Mouse (Mus musculus) right cerebral cortex, postnatal 36 days (tissue): Measurements from ENCODE around the gene Gm6217.
"Not testable (repeated sequence)": the region's sequence is repeated elsewhere in the genome, so short reads cannot be mapped to it uniquely, and the experiment has no call there.

ENCODE experiments used
- DNase-seq, 2 experiments: peaks; one replicate each; pipeline ENCODE4 v3.0.0; 2022; ENCODE audit warnings: low spot score in 2 of 2, mixed read lengths in 1 of 2

Gene Gm6217

DNA sequence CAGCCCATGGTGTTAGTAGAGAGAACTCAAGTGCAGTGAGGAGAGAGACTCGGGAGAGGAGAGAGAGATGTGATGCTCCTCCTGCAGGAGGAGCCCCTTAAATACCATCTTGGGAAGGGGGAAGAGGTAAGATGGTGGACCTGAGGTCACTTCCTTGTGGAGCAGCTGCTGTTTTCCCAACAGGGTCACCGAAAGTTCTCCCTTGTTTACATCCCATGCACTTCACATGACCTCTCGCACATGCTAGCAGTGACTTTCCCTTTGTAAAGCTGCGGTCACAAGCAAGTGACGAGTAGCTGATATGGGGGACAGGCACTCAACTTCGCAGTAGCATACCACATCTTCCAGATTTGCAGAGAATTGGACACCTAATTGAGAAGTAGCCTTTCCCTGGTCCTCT, at the start of gene Gm6217:
TSS of gene Gm6217 (minus strand) at position 74 of the 400 bp plus-strand sequence.
- DNase-seq, result not testable (repeated sequence)

DNA sequence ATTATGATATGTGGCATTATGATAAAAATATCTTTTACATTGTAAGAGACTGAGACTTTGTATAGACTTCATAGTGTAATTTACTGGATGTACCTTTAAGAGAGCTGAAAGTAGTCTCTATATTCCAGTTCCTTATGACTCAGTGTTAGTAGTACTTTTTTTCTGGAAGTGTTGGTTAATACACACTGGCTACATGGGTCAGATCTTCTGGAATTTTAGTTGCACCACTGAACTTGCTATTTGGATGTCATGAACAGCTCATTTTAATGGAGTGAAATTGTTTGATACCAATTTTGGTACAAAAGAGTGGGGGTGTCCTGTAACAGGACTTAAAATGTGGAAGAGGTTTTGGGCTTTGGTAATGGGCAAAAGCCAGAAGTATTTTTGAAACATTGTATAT, 46.6 kb upstream of the Gm6217 start:
- no peak for DNase-seq

DNA sequence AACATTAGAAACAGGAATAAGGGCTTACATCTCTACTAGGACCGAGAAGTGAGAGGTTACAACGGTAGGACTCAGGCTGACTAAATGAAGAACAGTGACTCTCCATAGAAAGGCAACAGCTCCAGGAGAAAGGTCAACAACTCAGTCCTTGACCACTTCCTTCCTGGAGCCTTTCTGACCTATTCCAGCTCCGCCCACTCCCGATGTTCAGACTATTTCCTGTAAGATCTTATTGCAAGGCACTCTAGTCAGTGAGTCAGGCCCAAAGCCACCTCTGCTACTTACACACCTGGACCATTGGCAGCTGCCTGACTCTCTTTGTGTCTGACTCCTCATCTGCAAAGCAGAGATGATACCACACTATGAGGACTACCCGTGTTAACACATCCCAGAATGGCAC, 44.6 kb upstream of the Gm6217 start:
- no peak for DNase-seq

DNA sequence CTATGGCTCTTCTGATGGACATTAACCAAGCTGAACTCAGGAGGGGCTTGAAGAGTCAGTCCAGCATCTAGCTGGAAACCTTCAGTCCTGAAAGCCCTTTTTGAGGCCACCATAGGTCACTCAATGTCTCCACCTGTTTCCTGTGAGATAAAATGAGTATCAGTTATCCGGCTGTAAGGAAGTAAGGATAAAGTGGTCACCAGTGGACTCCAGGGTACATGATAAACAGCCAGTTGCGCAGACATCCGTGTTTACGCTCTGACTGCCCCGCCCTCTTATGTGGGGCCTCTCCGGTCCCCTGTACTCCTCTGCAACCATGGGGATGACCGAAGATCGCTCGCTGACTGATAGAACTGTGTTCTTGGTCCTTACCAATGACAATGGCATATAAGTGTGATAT, 43.1 kb upstream of the Gm6217 start:
- no peak for DNase-seq

DNA sequence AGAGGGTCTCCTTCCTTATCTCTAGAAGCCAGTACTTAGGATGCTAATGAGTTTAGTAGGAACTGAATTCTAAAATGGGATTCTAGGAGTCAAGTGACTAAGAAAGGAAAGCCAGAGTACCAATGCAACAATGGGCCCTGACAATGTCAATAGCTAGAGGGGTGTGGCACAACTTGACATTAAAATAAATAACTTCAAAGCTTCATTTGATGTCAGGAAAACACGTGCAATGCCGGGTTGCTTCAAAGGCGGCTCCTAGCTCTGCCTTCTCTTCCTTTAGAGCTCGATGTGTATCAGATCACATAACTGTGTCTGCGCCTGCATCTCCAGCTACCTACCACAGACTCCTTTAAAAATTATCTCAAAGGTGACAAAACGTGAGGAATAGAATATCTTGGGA, 42.7 kb upstream of the Gm6217 start:
- DNase-seq, result no peak

DNA sequence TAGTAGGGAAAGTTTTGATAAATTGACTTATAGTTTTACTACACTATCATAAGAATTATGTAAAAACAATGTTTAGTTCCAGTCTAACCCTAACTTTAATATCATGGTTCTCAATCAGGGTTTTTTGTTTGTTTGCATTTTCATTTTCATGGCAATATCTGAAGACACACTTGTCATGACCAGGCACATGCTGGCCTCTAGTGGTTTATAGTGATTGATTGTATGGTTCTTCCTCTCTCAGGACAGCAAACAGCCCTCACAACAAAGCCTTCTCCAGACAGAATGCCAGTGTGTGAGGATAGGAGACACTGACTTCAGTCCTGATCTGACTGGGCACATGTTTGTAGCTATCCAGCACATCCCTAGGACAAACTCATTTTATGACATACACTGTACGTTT, 42.0 kb upstream of the Gm6217 start:
- DNase-seq, result no peak

DNA sequence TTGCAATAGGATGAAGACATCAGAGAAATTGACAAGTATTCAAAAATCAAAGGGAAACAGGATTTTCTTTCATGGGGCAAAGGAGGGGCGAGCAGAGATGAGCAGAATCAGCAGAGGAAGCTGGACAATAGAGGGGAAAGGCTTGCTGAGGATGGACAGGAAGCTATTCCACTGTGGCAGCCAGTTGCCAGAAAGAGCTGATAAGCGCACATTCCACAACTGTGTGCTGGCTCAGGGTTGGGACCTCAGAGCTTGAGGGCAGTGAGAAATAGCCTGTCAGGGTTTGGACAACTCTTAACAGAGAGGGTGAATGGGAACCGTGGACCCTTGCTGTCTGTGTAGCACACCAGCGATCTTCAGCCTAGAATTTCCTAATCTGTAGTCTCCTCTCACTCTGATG, 40.8 kb upstream of the Gm6217 start:
- no peak for DNase-seq

DNA sequence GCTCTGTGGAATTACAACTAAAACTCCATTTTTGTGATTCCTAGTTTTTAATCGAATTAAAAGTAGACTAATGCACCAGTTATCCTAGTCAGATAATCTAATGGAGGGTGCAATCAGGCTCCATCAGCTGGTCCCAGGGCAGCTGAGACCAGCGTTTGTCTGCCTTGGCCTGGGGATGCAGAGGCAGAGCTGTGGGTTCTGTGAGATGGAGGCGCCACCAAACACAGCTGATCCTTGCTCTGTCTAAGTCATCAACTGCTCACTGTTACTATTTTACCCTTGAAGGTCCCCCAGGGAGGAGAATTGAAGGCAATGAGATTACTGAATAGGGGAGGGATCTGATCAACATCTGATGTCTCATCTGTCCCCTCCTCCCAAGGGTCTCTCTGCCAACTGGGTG, 35.2 kb upstream of the Gm6217 start:
- DNase-seq, result no peak

DNA sequence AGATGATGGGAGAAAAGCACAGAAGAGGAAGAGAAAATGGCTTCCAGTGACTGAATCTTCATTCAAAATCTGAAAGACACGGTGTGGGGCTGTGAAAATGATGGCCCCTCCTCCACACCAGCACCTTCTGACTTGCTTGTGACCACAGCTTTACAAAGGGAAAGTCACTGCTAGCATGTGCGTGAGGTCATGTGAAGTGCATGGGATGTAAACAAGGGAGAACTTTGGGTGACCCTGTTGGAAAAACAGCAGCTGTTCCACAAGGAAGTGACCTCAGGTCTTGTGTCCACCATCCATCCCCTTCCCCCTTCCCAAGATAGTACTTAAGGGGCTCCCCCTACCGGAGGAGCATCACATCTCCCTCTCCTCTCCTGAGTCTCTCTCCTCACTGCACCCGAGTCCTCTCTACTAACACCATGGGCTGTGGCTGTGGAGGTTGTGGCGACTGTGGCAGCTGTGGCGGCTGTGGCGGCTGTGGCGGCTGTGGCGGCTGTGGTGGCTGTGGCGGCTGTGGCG, 28.7 kb upstream of the Gm6217 start, which contains the start of gene Gm47955:
TSS of gene Gm47955 (plus strand) at position 417 of the 516 bp plus-strand sequence.
- DNase-seq, result no peak

DNA sequence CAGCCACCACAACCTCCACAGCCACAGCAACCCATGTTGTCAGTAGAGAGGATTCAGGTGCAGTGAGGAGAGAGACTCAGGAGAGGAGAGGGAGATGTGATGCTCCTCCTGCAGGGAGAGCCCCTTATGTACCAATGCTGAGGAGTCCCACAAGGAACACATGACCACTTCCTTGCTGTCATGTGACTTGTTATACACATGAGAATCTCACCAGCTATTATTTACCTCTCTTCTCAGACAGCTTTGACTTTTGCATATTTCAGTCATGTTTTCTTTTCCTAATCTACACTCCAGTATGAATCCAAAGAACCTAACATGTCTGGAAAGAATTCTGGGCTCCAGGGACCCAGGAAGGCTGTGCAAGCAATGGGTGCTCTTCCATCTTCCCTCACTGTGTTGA, 24.7 kb upstream of the Gm6217 start, which contains the start of gene Gm7544:
TSS of gene Gm7544 (minus strand) at position 101 of the 400 bp plus-strand sequence.
- not testable (repeated sequence) for DNase-seq

DNA sequence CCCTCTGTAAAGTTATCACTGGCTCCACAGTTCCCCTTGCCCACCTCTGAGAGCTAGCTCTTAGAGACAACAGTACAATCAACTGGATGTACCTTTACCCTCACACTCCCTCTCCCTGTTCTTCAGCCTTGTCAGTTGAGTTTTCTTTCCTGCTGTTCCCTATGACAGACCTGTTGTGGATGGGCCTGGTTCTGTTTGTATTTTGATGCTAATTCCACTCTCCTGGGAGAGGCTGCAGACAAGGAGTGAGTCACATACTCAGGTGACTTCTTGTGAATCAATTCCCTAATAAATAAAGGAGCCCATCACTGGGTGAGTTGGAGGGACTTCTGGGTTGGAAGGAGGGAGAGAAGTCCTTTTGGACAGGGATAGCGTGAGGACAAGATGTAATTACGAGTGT, 17.4 kb upstream of the Gm6217 start:
- no peak for DNase-seq

DNA sequence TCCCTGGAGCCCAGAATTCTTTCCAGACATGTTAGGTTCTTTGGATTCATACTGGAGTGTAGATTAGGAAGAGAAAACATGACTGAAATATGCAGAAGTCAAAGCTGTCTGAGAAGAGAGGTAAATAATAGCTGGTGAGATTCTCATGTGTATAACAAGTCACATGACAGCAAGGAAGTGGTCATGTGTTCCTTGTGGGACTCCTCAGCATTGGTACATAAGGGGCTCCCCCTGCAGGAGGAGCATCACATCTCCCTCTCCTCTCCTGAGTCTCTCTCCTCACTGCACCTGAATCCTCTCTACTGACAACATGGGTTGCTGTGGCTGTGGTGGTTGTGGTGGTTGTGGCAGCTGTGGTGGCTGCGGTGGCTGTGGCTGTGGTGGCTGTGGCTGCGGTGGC, 14.8 kb upstream of the Gm6217 start:
- DNase-seq, result not testable (repeated sequence)

DNA sequence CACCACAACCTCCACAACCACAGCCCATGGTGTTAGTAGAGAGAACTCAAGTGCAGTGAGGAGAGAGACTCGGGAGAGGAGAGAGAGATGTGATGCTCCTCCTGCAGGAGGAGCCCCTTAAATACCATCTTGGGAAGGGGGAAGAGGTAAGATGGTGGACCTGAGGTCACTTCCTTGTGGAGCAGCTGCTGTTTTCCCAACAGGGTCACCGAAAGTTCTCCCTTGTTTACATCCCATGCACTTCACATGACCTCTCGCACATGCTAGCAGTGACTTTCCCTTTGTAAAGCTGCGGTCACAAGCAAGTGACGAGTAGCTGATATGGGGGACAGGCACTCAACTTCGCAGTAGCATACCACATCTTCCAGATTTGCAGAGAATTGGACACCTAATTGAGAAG, 12.1 kb upstream of the Gm6217 start, which contains the start of gene A030003K21Rik:
TSS of gene A030003K21Rik (minus strand) at position 94 of the 400 bp plus-strand sequence.
- DNase-seq, result not testable (repeated sequence)

DNA sequence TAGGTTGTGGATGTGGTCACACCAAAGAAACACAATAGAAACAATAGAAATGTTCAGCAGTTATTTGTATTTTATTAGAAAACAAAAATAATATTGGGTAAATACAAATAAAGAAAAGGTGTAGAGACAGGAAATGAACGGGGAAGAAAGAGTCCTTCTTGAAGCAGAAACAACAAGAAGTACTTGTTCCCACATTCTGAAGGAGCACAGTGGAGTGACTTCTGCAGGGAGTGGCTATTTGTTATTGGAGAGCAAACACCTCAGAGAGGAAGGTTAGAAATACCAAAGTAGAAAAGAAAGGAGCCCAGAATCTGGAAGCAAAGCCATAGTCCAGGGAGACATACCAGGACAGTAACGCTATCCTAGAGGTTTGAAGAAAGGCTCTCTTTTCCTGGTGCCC, 11.3 kb upstream of the Gm6217 start:
- DNase-seq, result not testable (repeated sequence)

DNA sequence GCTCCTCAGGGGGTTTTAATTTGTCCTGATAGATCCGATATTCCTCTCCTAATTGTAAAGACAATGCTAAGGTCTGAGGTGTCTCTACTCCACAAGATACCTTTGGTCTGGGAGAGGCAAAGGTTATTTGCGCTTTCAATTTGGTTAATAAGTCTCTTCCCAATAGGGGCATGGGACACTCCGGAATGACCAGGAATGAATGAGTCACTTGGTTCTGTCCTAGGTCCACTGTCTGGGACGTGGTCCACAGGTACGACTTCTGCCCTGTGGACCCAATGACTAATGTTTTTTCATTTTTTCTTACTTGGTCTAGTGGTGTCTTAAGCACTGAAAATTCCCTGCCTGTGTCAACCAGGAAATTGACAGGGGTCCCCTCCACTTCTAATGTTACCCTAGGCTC, 7.5 kb upstream of the Gm6217 start:
- no peak for DNase-seq

DNA sequence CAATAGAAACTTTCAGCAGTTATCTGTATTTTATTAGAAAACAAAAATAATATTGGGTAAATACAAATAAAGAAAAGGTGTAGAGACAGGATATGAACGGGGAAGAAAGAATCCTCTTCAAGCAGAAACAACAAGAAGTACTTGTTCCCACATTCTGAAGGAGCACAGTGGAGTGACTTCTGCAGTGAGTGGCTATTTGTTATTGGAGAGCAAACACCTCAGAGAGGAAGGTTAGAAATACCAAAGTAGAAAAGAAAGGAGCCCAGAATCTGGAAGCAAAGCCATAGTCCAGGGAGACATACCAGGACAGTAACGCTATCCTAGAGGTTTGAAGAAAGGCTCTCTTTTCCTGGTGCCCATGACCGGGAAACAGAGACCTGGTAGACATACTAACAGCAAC, 641 bp downstream of the Gm6217 start:
- DNase-seq, result not testable (repeated sequence)

DNA sequence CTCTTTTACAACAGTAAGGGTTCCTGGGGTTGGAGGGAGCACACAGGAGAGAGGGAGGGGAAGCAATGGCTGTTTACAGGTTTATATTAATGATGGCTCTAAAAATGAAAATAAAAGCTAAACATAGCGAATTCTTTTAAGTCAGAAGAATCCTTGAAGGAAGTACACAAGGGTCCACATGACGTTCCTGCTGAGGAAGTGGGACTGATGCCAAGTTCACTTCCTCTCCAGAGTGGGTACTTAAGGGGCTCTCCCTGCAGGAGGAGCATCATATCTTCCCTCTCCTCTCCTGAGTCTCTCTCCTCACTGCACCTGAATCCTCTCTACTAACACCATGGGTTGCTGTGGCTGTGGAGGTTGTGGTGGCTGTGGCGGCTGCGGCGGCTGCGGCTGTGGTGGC, 6.5 kb downstream of the Gm6217 start, which contains the start of gene A030014E15Rik:
TSS of gene A030014E15Rik (plus strand) at position 268 of the 400 bp plus-strand sequence.
- no peak for DNase-seq

DNA sequence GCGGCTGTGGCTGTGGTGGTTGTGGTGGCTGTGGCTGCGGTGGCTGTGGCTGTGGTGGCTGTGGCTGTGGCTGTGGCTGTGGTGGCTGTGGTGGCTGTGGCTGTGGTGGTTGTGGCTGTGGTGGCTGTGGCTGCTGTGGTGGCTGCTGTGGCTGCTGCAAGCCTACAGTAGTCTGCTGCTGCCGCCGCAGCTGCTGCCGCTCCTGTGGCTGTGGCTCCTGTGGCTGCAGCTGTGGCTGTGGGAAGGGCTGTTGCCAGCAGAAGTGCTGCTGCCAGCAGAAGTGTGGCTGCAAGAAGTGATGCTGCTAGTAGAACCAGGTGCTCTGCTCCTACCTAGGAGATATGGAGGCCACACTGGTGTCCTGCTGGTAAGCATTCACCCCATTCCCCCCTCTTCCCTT, 17.8 kb downstream of the Gm6217 start:
- not testable (repeated sequence) for DNase-seq

DNA sequence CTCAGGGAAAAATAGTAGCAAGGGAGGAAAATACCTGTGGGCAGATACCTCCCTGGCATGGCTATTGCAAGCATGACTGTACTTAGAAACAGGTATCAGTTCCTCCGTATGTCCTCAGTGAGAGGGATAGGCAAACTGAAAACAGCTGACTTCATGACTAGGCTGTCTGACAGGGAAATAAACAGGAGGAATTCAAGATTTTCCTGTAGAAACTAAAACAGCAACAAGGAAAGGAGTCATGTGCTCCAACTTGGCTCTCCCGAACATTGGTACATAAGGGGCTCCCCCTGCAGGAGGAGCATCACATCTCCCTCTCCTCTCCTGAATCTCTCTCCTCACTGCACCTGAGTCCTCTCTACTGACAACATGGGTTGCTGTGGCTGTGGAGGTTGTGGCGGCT, 18.2 kb downstream of the Gm6217 start, which contains the start of gene A030005L19Rik:
TSS of gene A030005L19Rik (plus strand) at position 301 of the 400 bp plus-strand sequence.
- DNase-seq, result no peak

DNA sequence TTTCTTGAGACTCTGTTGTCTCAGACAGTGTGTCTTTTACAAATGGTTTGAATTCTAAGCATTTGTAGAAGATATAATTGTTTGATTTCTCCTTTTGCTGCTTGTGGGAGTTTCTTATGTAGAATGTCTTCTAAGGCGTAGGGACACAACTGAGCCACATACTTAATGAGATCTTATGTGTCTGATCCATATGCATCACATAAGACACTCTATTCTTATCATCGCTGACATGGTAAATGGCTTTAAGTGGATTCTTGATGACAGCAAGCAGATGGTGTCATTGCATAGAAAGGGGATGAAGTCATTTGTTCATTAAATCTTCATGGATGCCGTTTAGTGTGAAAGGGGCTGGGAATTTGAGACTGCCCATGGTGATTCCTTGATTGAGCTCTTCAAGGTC, 25.3 kb downstream of the Gm6217 start:
- DNase-seq, result no peak

DNA sequence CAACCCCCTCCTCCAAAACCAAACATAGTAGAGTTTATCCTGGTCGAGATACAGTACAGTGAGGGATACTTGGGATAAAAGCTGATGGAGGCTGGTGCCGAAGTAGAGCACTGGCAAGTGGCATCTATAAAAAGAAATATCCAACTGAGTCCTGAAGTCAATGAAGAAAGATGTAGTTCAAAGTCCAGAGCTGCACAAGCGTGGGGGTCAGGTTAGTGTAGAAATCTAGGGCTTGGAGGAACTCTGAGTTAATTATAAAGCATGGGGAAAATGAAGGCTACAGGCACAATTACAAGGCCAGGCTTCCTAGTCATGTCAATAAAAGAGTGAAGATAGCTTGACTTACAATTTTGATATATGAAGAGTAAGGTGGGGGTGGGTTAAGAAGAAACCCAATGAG, 30.0 kb downstream of the Gm6217 start:
- no peak for DNase-seq

DNA sequence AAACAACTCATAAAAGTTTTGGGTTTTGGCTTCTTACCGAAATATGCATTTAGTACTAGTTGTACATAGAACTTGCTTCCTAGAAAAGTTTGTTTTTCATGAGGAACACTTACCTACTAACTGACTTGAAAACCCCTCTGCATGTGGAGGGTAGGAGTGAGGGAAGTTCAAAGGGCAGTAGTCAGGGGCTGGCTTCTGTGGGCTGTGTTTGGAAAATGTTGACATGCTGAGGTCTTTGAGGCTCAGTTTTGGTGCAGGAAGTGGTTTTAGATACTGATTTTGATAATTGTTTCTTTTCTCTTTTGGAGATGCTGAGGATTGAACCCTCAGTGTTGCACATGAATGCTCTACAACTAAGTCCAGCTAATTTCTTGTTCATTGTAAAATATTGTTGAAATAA, 30.6 kb downstream of the Gm6217 start:
- no peak for DNase-seq

DNA sequence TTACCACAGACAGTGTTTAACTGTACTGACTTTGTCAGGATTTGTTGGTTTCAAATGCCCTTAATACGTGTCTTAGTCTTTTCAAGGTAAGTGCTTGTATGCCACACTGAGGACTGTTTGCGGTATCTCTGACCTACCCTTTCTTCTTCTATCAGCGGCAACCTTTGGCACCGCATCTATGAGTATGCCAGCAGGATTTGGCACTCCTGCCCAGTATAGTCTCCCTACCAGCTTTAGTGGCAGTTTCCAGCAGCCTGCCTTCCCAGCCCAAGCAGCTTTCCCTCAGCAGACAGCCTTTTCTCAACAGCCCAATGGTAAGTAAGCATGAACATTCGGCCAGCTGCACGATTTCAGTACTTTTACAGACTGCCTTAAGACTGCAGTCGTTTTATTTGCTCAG, 37.9 kb downstream of the Gm6217 start:
- DNase-seq, result no peak
